Mouse (Mus musculus) layer of hippocampus, adult 9-11 months (tissue): Measurements from ENCODE around the gene Flrt1.
"Not testable (repeated sequence)": the region's sequence is repeated elsewhere in the genome, so short reads cannot be mapped to it uniquely, and the experiment has no call there.

ENCODE experiments used
- DNase-seq: peaks from one replicate; pipeline ENCODE4 v3.0.0; 2022

The Flrt1 gene

GRCm38 (mm10) chr19:7102039-7102438, 3.5 kb downstream of the Flrt1 start:
- DNase-seq, result no peak

GRCm38 (mm10) chr19:7099620-7100155, 5.8 kb downstream of the Flrt1 start:
- no peak for DNase-seq

GRCm38 (mm10) chr19:7092756-7093155, 12.8 kb downstream of the Flrt1 start:
- DNase-seq, result no peak

- DNase-seq, result no peak
Observed at GRCm38 (mm10) chr19:7091448-7092050, 14.0 kb downstream of the Flrt1 start.

GRCm38 (mm10) chr19:7090369-7091064, 15.0 kb downstream of the Flrt1 start:
- no peak for DNase-seq

DNA sequence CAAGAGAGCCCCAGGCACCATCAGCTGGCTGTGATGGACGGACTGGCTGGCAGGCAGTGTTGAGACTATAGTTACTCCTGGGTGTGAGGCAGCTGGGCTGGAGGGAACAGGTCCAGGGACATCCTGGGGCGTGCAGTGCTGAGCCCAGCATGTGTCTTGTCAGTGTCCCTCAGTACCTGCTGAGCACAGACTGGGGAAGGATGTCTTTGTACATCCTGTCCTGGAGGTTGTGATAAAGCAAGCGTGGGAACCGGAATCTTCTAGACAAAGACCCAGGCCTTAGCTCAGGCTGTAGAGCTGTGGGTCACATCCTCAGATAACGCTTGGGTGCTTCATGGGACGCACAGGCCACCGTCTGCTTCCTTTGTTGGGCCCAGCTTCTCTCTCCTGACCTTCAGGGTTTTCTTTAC, 15.7 kb downstream of the Flrt1 start:
- DNase-seq, result no peak

- no peak for DNase-seq
Observed at GRCm38 (mm10) chr19:7089050-7089449, 16.5 kb downstream of the Flrt1 start.

- DNase-seq, result no peak
Observed at GRCm38 (mm10) chr19:7088558-7088957, 17.0 kb downstream of the Flrt1 start.

GRCm38 (mm10) chr19:7084734-7085133, 20.8 kb downstream of the Flrt1 start:
- no peak for DNase-seq

GRCm38 (mm10) chr19:7083035-7083794, 22.3 kb downstream of the Flrt1 start:
- DNase-seq, result peak; percentile 67

GRCm38 (mm10) chr19:7081516-7082266, 23.8 kb downstream of the Flrt1 start:
- DNase-seq, result no peak

DNA sequence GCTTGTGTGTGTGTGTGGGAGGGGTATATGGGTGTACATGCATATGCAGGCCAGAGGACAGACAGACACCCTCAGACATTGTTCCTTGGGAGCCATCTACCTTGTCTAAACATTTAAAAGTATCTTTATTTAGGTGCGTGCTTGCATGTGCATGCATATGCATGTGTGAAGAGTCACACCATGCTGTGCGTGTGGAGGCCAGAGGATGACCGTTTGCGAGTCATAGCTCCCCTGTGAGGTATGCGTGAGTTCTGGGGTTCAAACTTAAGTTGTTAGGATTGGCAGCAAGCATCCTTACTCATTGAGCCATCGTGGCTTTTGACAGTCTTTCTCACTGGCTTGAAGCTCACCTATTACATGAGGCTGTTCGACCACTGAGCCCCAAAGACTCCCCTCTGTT, 27.3 kb downstream of the Flrt1 start:
- no peak for DNase-seq

DNA sequence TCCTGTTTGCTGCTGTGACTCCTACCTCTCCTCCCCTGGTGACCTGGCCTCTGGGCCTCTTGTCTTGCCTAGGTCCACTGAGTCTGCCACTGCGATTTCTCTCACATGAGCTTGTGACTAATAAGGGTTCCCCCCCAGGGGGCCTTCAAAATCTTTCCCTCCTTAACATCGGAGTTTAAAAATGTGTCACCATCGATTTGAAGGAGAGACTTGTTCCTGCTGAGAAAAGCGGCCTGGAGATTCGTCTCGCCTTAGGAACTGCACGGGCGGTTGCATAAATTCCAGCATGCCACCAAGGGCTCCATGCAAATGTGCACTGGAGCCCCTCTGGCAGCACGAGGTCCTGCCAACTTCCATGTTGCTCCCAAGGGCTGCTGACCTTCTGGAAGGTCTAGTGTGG, 27.9 kb downstream of the Flrt1 start:
- DNase-seq, result no peak

- DNase-seq, result not testable (repeated sequence)
Observed at GRCm38 (mm10) chr19:7075336-7075735, 30.2 kb downstream of the Flrt1 start.

DNA sequence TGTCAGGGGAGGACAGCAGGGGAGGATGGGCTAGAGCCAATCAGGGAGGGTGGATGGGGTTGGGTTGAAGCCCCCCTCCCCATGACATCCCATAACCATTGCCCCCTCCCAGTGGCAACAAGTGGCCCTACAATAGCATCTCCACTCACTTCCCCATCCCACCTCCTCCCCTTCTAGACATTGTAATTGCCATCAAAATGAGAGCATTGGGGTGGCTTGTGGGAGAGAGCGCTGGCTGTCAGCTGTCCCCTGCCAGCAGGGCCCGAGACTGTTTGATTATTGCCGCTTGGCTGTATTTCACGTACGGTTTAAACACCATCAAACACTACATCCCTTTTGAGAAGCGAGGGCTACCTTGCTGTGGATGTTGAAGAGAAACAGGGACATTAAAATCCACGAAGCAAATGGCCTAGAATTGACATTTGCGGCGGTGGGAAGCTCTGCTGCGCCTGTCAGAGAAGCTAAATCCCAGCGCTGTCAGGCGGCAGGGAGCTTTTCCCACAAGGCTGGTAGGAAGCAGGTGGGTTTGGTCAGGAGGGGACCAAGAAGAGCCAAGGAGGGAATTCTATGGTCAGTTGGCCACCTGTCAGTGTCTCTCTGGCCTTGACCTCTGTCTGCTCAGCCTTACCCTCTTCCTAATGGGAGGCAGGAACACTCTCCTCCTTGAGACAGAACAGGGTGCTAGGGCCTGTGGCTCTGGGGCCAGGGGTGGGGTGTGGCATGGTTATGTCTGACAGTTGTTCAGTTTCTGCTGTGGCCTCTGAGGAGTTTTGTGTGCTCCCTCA, 31.3 kb downstream of the Flrt1 start:
- DNase-seq, result no peak

GRCm38 (mm10) chr19:7072221-7072620, 33.3 kb downstream of the Flrt1 start:
- DNase-seq, result no peak

DNA sequence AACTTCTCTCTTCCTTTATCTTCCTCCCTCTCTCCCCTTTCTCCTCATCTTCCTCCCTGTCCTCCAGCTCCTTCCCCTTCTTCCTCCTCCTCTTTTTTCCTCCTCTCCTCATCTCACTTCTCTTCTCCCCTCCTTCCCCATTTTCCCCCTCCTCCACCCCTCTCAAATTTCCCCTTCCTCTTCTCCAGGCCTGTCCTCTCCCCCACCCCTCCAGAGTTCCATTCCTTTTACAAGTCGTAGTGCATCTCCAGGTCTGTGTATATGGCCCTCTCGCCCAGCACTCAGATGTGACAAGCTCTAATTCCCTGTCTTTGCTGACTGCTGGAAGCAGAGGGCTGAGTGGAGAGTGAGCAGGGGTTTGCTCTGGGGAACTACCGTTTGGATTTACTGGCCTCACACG, 34.8 kb downstream of the Flrt1 start:
- DNase-seq, result no peak

- no peak for DNase-seq
Observed at GRCm38 (mm10) chr19:7069781-7070763, 35.5 kb downstream of the Flrt1 start.

DNA sequence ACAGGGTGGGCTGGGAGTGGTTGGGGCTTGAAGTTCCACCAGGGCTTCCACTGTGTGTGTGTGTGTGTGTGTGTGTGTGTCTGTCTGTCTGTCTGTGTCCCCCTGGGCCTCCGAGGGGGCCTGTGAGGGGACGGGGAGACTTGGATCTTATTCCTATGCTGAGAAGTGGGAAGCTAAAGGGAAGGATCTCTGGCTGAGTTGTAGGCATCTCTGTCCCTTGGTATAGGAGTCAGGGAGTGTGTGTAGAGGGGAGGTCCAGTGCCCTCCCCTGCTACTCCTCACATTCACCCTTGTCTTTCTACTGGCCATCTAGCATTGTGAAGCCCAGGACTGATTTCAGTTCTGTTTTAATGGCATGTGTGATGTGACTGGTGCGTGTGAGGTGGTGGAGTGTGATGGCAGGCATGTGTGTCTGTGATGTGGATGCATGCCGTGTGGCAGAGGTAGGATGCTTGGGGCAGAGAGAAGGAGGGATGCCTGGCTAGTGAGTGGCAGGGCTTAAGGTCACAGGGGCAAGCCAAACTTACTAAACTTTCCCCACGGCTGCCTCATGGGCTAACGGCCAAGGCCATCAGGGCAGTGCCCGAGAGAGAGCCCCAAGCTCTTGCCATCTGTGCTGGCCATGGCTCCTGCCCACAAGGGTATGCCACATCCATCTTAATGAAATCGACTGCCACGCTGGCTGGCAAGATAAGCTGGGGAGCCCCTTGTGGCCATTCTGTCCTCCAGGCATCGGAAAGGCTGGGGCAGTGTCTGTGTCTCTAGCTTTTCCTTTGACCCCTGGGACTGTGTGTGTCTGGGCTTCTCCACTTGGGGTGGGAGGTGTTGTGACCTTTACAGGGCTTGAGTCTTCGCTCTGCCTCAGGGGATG, 36.6 kb downstream of the Flrt1 start:
- DNase-seq, result no peak

DNA sequence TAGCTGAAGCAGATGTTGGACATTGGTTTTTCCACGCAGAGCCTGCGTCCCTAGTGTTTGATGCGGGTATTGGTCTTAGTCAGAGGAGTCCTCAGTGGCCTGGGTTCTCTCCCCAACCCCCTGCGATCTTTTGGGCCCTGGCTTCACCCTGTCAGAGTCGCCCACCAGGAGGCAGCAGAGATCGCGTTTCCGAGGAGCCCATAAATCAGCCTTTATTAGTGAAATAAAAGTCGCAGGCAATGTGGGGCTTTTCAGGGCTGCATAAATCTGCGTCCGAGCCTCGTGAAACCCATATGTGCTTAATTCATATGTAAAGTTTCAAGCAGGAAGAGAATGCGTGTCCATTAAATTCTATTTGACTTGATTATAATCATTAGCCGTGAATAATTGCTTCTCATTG, 37.4 kb downstream of the Flrt1 start:
- peak; percentile 56 for DNase-seq
